Mouse (Mus musculus) CH12.LX (cell line): Measurements from ENCODE around the gene Olfr630. TPM values are rescaled to one million over a fixed set of nuclear protein-coding genes. Genes with fewer than 3 reads are reported as not detected.
"Not testable (repeated sequence)": the region's sequence is repeated elsewhere in the genome, so short reads cannot be mapped to it uniquely, and the experiment has no call there.

Experiments used
- DNase-seq: peaks from one replicate; pipeline ENCODE4 v3.0.0-alpha.2; 2013; ENCODE audit errors: extremely low read depth
- H3K27ac ChIP-seq: 2 replicates; pipeline ENCODE4 v1.5.1; 2012; ENCODE audit warnings: low read depth, mild to moderate bottlenecking, control low read depth, moderate library complexity; ENCODE audit not compliant: insufficient read depth
- H3K27me3 ChIP-seq: replicated peaks from 2 replicates; pipeline ENCODE3; 2012; ENCODE audit warnings: inconsistent platforms
- H3K36me3 ChIP-seq, 2 experiments: replicated peaks in 1 of 2; 2 replicates each; pipeline versions ENCODE3 to v1.6.1; 2012; ENCODE audit warnings: inconsistent platforms in 1 of 2, low read length in 1 of 2, mild to moderate bottlenecking in 1 of 2, mixed read lengths in 1 of 2, moderate library complexity in 1 of 2; ENCODE audit not compliant: control insufficient read depth in 1 of 2, insufficient read depth in 1 of 2
- H3K4me1 ChIP-seq, 2 experiments: 2 replicates each; pipeline ENCODE4 v1.6.1; 2012; ENCODE audit warnings: inconsistent platforms in 1 of 2, moderate library complexity in 1 of 2; ENCODE audit not compliant: insufficient read depth in 2 of 2, control insufficient read depth in 1 of 2
- H3K4me2 ChIP-seq: 2 replicates; pipeline ENCODE4 v1.6.1; 2012; ENCODE audit warnings: low read depth, mild to moderate bottlenecking, control low read depth; ENCODE audit not compliant: poor library complexity, insufficient read depth, severe bottlenecking
- H3K4me3 ChIP-seq, 3 experiments: fragments of 150-350 bp in 1 of 3; sonication (generic) in 1 of 3; replicated peaks in 1 of 3; 2 replicates each; pipeline versions ENCODE3 to v1.5.1; 2011 to 2012; ENCODE audit warnings: low read depth in 2 of 3, low read length in 2 of 3, mild to moderate bottlenecking in 2 of 3, moderate library complexity in 2 of 3, control low read depth in 1 of 3, improper control_type of control experiment in 1 of 3, inconsistent platforms in 1 of 3, mixed read lengths in 1 of 3; ENCODE audit not compliant: poor library complexity in 1 of 3
- H3K79me2 ChIP-seq: replicated peaks from 2 replicates; pipeline ENCODE4 v1.6.1; 2012; ENCODE audit warnings: mild to moderate bottlenecking, moderate library complexity; ENCODE audit not compliant: control insufficient read depth, poor library complexity, insufficient read depth, severe bottlenecking; ENCODE audit errors: extremely low read depth
- H3K9ac ChIP-seq: 2 replicates; pipeline ENCODE4 v1.6.1; 2012; ENCODE audit warnings: low read depth, mild to moderate bottlenecking, control low read depth, moderate library complexity; ENCODE audit not compliant: insufficient read depth
- H3K9me3 ChIP-seq: replicated peaks from 2 replicates; pipeline ENCODE3; 2012; ENCODE audit warnings: low read length, inconsistent platforms, mixed read lengths
- CHD1 ChIP-seq: IDR thresholded peaks from 2 replicates; pipeline ENCODE4 v1.6.1; 2012; ENCODE audit warnings: low read depth, low read length, improper control_type of control experiment, inconsistent platforms
- CHD2 ChIP-seq: IDR thresholded peaks from 2 replicates; pipeline ENCODE4 v1.6.1; 2011; ENCODE audit warnings: low read length, improper control_type of control experiment
- E2F4 ChIP-seq: IDR thresholded peaks from 2 replicates; pipeline ENCODE4 v1.6.1; 2011; ENCODE audit warnings: low read depth, low read length, improper control_type of control experiment; ENCODE audit not compliant: insufficient replicate concordance
- GABPA ChIP-seq: IDR thresholded peaks from 2 replicates; pipeline ENCODE4 v1.6.1; 2012; ENCODE audit warnings: low read depth, low read length, improper control_type of control experiment, inconsistent platforms; ENCODE audit not compliant: insufficient replicate concordance
- HCFC1 ChIP-seq: IDR thresholded peaks from 2 replicates; pipeline ENCODE4 v1.6.1; 2012; ENCODE audit warnings: low read depth, mild to moderate bottlenecking, inconsistent platforms, low read length, improper control_type of control experiment
- JUND ChIP-seq: conservative IDR thresholded peaks from 2 replicates; pipeline ENCODE4 v1.6.1; 2011; ENCODE audit warnings: low read depth, low read length, improper control_type of control experiment
- KAT2A ChIP-seq: IDR thresholded peaks from 2 replicates; pipeline ENCODE4 v1.6.1; 2012; ENCODE audit warnings: low read length, improper control_type of control experiment, inconsistent platforms; ENCODE audit not compliant: insufficient replicate concordance
- MAFK ChIP-seq: IDR thresholded peaks from 2 replicates; pipeline ENCODE4 v1.6.1; 2011; ENCODE audit warnings: low read length, improper control_type of control experiment; ENCODE audit not compliant: insufficient replicate concordance
- MAX ChIP-seq: IDR thresholded peaks from 2 replicates; pipeline ENCODE4 v1.6.1; 2011; ENCODE audit warnings: low read length, improper control_type of control experiment
- MEF2A ChIP-seq: IDR thresholded peaks from 2 replicates; pipeline ENCODE4 v1.6.1; 2014; ENCODE audit warnings: low read depth, mild to moderate bottlenecking, inconsistent platforms, low read length, improper control_type of control experiment, borderline replicate concordance
- NELFE ChIP-seq: IDR thresholded peaks from 2 replicates; pipeline ENCODE4 v1.6.1; 2011; ENCODE audit warnings: low read depth, low read length, improper control_type of control experiment
- NRF1 ChIP-seq: IDR thresholded peaks from 2 replicates; pipeline ENCODE4 v1.6.1; 2014; ENCODE audit warnings: low read depth, mild to moderate bottlenecking, inconsistent platforms, low read length, improper control_type of control experiment, moderate library complexity
- POLR2A ChIP-seq: IDR thresholded peaks from 2 replicates; pipeline ENCODE4 v1.6.1; 2011; ENCODE audit warnings: low read depth, mild to moderate bottlenecking, improper control_type of control experiment, low read length
- RAD21 ChIP-seq: IDR thresholded peaks from 2 replicates; pipeline ENCODE4 v1.6.1; 2011; ENCODE audit warnings: low read depth, mild to moderate bottlenecking, low read length, improper control_type of control experiment, moderate library complexity
- RCOR1 ChIP-seq: conservative IDR thresholded peaks from 2 replicates; pipeline ENCODE4 v1.6.1; 2012; ENCODE audit warnings: low read depth, mild to moderate bottlenecking, inconsistent platforms, low read length, improper control_type of control experiment
- SIN3A ChIP-seq: IDR thresholded peaks from 2 replicates; pipeline ENCODE4 v1.6.1; 2012; ENCODE audit warnings: low read length, improper control_type of control experiment, inconsistent platforms
- SMC3 ChIP-seq: IDR thresholded peaks from 2 replicates; pipeline ENCODE4 v1.6.1; 2011; ENCODE audit warnings: low read depth, low read length, improper control_type of control experiment
- TBP ChIP-seq: conservative IDR thresholded peaks from 2 replicates; pipeline ENCODE4 v1.6.1; 2011; ENCODE audit warnings: low read depth, low read length, improper control_type of control experiment
- TCF12 ChIP-seq: IDR thresholded peaks from 2 replicates; pipeline ENCODE4 v1.6.1; 2014; ENCODE audit warnings: low read depth, mild to moderate bottlenecking, inconsistent platforms, low read length, improper control_type of control experiment
- UBTF ChIP-seq: IDR thresholded peaks from 2 replicates; pipeline ENCODE4 v1.6.1; 2012; ENCODE audit warnings: low read depth, mild to moderate bottlenecking, inconsistent platforms, low read length, improper control_type of control experiment, moderate library complexity
- USF1 ChIP-seq: IDR thresholded peaks from 2 replicates; pipeline ENCODE4 v1.6.1; 2014; ENCODE audit warnings: low read depth, mild to moderate bottlenecking, inconsistent platforms, low read length, improper control_type of control experiment
- ZC3H11A ChIP-seq: IDR thresholded peaks from 2 replicates; pipeline ENCODE4 v1.6.1; 2012; ENCODE audit warnings: low read depth, mild to moderate bottlenecking, inconsistent platforms, low read length, improper control_type of control experiment
- ZNF384 ChIP-seq: IDR thresholded peaks from 2 replicates; pipeline ENCODE4 v1.6.1; 2012; ENCODE audit warnings: low read depth, low read length, improper control_type of control experiment, inconsistent platforms
- dilution Hi-C: fragments of 300-500 bp; cut with MboI; formaldehyde crosslinking; loops from 2 replicates; pipeline ENCODE4 v1.14.3; 2020; ENCODE audit warnings: low sequenced_read_pairs; ENCODE audit not compliant: extremely low pct_unique_long_range_greater_than_20kb, extremely low pct_ligation_motif_present
- in situ Hi-C: fragments of 300-500 bp; cut with MboI; formaldehyde crosslinking; loops from 3 replicates; pipeline ENCODE4 v1.14.3; 2019; ENCODE audit warnings: low sequenced_read_pairs, low pct_ligation_motif_present, low pct_unique_long_range_greater_than_20kb, mixed read lengths
- polyA plus RNA-seq: library from polyadenylated mRNA; unstranded; fragments of >175 nt; gene quantifications from 2 replicates; pipeline ENCODE4 v1.2.1, GENCODE M21; 2012; ENCODE audit warnings: low read depth; ENCODE audit not compliant: insufficient read length
- total RNA-seq, 2 experiments: library from RNA; depleted of rRNA; stranded (reverse); fragments of 300-350 nt in 1 of 2; fragments of >200 nt in 1 of 2; gene quantifications; 2 replicates each; pipeline ENCODE4 v1.2.3; 2012 to 2014

Gene Olfr630
- total and polyA plus RNA-seq, 3 experiments = not detected

- H3K4me1 ChIP-seq = no peaks in the 10 kb centered on the region
- TF ChIP-seq ZC3H11A = no peak
- no peak for TF ChIP-seq CHD2
- TF ChIP-seq JUND = no peak
- no peak for TF ChIP-seq KAT2A
- TF ChIP-seq RCOR1 = no peak
- TF ChIP-seq CHD1 = no peak
- TF ChIP-seq MAX = no peak
- TF ChIP-seq GABPA = no peak
- TF ChIP-seq TBP = no peak
- TF ChIP-seq RAD21 = no peak
- no peaks in the 10 kb centered on the region for H3K36me3 ChIP-seq
- DNase-seq = no peak
- H3K9ac ChIP-seq = no peak within 1 kb of the TSS
- no peaks in the 10 kb centered on the region for H3K79me2 ChIP-seq
- no peak within 1 kb of the TSS for H3K27ac ChIP-seq
- dilution Hi-C loops (no loop called here), in situ Hi-C loops (no loop called here)
- no peaks in the 10 kb centered on the region for H3K27me3 ChIP-seq
- no peak within 1 kb of the TSS for H3K4me3 ChIP-seq
- H3K9me3 ChIP-seq = no peaks in the 10 kb centered on the region
- H3K4me2 ChIP-seq = no peak within 1 kb of the TSS
Observed at GRCm38 (mm10) chr7:103791721-103792120, 34.6 kb upstream of the Olfr630 start, which contains the start of gene Olfr67. Gene Olfr67, minus strand, starts transcription at chr7:103791821.

DNA sequence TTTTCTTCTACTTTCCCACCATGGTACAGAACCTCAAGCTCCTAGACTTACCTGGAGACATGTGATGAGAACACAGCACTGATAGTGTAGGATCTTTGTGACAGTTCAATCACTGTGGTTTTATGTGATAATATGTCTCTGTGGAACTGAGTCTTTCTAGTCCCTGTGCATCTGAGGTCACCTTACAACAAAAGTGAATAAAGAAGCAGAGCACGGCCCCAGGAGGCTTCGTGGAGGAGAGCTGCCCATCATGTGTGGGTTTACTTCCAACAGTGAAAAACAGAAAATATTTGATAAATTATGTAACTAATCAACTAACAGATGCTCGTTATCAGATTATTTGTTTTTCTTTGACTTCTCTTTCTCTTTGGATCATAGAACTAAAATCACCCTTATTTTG, 22.5 kb upstream of the Olfr630 start, which contains the start of gene Olfr68:
Olfr68 (minus strand) TSS at position 101 of the 400 bp plus-strand sequence.
- no peak within 1 kb of the TSS for H3K9ac ChIP-seq
- peaks cover 0 to 8% of the 10 kb centered on the region in 2 experiments; a peak in 2 of 4 replicates for H3K4me1 ChIP-seq
- in situ Hi-C loops = no loop called here
- H3K9me3 ChIP-seq = no peaks in the 10 kb centered on the region
- H3K4me2 ChIP-seq = no peak within 1 kb of the TSS; the same call in 1 of the 2 replicates
- no peak within 1 kb of the TSS for H3K4me3 ChIP-seq
- no peak within 1 kb of the TSS for H3K27ac ChIP-seq
- dilution Hi-C loops = no loop called here
- H3K36me3 ChIP-seq = no peaks in the 10 kb centered on the region
- DNase-seq = no peak
- H3K27me3 ChIP-seq = no peaks in the 10 kb centered on the region
- no peak for TF ChIP-seq SMC3
- no peak for TF ChIP-seq CHD2
- TF ChIP-seq UBTF = no peak
- TF ChIP-seq MAFK = no peak
- TF ChIP-seq E2F4 = no peak
- no peak for TF ChIP-seq MAX
- no peak for TF ChIP-seq KAT2A
- no peak for TF ChIP-seq TCF12
- no peak for TF ChIP-seq NELFE
- TF ChIP-seq ZC3H11A = no peak
- no peak for TF ChIP-seq JUND
- TF ChIP-seq HCFC1 = no peak
- TF ChIP-seq USF1 = no peak
- no peak for TF ChIP-seq GABPA
- no peak for TF ChIP-seq MEF2A
- TF ChIP-seq NRF1 = no peak
- no peak for TF ChIP-seq POLR2A
- TF ChIP-seq SIN3A = no peak
- no peak for TF ChIP-seq ZNF384
- no peaks in the 10 kb centered on the region for H3K79me2 ChIP-seq

GRCm38 (mm10) chr7:103777652-103778051, 20.5 kb upstream of the Olfr630 start:
- H3K9me3 ChIP-seq, H3K27me3 ChIP-seq, H3K4me2 ChIP-seq, DNase-seq, H3K4me3 ChIP-seq, in situ Hi-C loops, H3K9ac ChIP-seq, H3K4me1 ChIP-seq, H3K79me2 ChIP-seq, dilution Hi-C loops, H3K27ac ChIP-seq, H3K36me3 ChIP-seq: not testable (repeated sequence)
